Mouse (Mus musculus) layer of hippocampus, adult 18-20 months (tissue): ENCODE data around the gene Lcmt2. TPM values are rescaled to one million over a fixed set of nuclear protein-coding genes. Genes with fewer than 3 reads are reported as not detected.
A peak's percentile ranks its signal among the peaks of the same experiment; 100 is the strongest.

Source experiments
- DNase-seq, 2 experiments: peaks; one replicate each; pipeline ENCODE4 v3.0.0; 2022; ENCODE audit warnings: low spot score in 2 of 2
- total RNA-seq, 2 experiments: library from RNA; stranded (reverse); gene quantifications; 2 replicates each; pipeline ENCODE4 v1.2.3; 2021

The Lcmt2 gene
- total RNA-seq, 2 experiments from 2014 or later: 6.3 to 6.9 TPM

GRCm38 (mm10) chr2:121119260-121119659 lies 21.2 kb downstream of the Lcmt2 start:
- DNase-seq: no peak

DNA sequence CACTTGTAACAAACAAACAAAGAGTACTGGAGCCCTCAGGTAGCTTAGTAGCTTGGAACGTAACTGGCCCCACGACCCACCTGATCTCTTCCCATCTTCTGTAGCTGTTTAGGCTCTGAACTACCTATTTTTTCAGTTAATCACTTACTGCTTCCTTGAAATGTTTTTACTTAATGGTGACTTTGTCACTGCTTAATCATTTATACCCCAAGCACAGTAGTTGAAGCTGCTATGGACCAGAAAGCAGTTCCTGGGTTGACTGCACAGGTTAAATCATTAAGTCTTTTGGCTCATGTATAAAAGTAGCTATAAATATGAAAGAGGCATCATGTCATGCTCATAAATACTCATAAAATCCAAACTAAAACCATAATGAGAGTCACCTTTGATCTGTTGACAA lies 25.0 kb downstream of the Lcmt2 start:
- DNase-seq: no peak

DNA sequence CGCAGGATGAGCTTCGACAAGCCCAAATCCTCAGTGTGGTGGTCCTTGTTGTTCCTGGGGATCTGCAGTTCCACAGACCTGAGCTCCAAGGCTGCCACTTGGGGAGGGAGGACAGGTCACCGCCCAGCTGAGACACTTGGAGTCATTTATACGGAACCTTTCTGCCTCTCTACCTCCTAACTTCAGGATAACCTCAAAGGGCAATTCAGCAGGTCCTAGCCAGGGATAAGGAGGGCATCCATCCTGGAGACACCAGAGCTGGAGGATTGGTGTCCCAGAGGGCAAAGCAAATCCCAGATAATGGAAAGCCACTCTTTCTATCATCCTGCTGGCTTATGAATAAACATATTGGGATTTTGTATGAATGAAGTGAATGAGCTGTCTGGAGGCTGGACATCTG lies 30.8 kb downstream of the Lcmt2 start, which contains the start of gene Tgm7:
Gene Tgm7 (minus strand): TSS at position 101 of the 400 bp plus-strand sequence.
- DNase-seq: no peak

GRCm38 (mm10) chr2:121105940-121106339 lies 34.5 kb downstream of the Lcmt2 start:
- no peak for DNase-seq

- DNase-seq: peak; percentile 43 to 83
Observed at GRCm38 (mm10) chr2:121102051-121102450, 38.4 kb downstream of the Lcmt2 start.

- DNase-seq: no peak
Observed at GRCm38 (mm10) chr2:121089751-121090150, 50.7 kb downstream of the Lcmt2 start.

GRCm38 (mm10) chr2:121088507-121088906 lies 51.9 kb downstream of the Lcmt2 start:
- DNase-seq: no peak

DNA sequence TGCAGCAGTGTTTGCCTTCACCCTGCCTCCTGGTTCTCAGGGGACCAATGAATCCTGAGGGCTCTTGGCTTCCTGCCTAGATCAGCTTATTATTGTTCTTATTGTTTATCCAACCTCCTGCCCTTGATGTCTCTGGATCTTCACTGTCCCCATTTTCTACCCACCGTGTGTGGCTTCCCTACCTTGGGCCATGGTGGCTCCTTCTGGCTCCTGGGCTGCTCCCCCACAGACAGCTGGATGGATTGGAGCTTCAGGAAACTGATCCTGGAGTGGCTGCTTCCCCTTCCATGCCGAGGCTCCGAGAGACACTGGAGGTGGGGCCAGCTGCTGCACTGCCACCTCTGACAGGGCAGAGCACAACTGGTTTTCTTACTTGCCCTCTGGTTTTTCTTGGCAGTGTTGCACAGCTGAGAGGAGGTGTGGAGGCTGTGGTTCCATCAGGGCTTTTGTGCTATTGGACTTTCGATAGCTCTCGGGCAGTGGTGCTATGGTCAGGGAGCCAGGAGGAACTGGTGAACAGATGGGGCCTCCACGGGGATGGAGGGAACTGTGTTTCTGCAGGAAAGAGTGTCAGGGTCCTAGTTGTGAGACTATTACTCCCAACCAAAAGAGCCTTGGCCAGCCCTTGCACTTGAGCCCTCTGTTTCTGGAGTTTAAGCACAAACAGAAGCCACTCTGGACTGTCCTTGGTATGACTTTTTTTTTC lies 54.8 kb downstream of the Lcmt2 start, which contains the start of gene Tgm5:
Gene Tgm5 (minus strand): TSS at position 362 of the 706 bp plus-strand sequence.
- DNase-seq: no peak

- DNase-seq: no peak
Observed at GRCm38 (mm10) chr2:121082626-121083025, 57.8 kb downstream of the Lcmt2 start.

Other genes starting within 250 kb of the Lcmt2 start
- gene Ubr1, start 169.9 kb downstream of the Lcmt2 start, total RNA-seq: 10 to 100 TPM; 40.2 to 44.3 TPM
- 10 to 100 TPM; 22.0 to 23.1 TPM for gene Tmem62, start 163.6 kb downstream of the Lcmt2 start, total RNA-seq
- gene Ccndbp1, start 132.2 kb downstream of the Lcmt2 start, total RNA-seq: 10 to 100 TPM; 57.6 to 64.0 TPM
- not detected for gene Epb42, start 103.6 kb downstream of the Lcmt2 start, total RNA-seq
- gene Tgm5, start 54.8 kb downstream of the Lcmt2 start, total RNA-seq: not detected
- gene Tgm7, start 30.9 kb downstream of the Lcmt2 start, total RNA-seq: under 1 TPM; 0.20 TPM
- 10 to 100 TPM; 20.2 to 21.1 TPM for gene Adal, start 225 bp downstream of the Lcmt2 start, total RNA-seq
- gene Tubgcp4, start 30.0 kb upstream of the Lcmt2 start, total RNA-seq: 10 to 100 TPM; 37.1 to 37.4 TPM
- 1 to 10 TPM; 6.5 to 7.0 TPM for gene Zscan29, start 30.5 kb upstream of the Lcmt2 start, total RNA-seq
- 100 to 1,000 TPM; 128 to 144 TPM for gene Trp53bp1, start 130.8 kb upstream of the Lcmt2 start, total RNA-seq
- gene Map1a, start 148.9 kb upstream of the Lcmt2 start, total RNA-seq: 100 to 1,000 TPM; 595 to 602 TPM
- gene Ppip5k1, start 214.7 kb upstream of the Lcmt2 start, total RNA-seq: 100 to 1,000 TPM; 106 to 109 TPM
- gene Ckmt1, start 217.1 kb upstream of the Lcmt2 start, total RNA-seq: 100 to 1,000 TPM; 380 to 418 TPM
- gene Strc, start 246.5 kb upstream of the Lcmt2 start, total RNA-seq: under 1 TPM; 0.58 to 0.77 TPM